Mouse (Mus musculus) liver, embryonic 14 days (tissue): ENCODE results near the gene Pik3r1. TPM values are rescaled to one million over a fixed set of nuclear protein-coding genes. Genes with fewer than 3 reads are reported as not detected.

Experiments used
- polyA plus RNA-seq: library from polyadenylated mRNA; depleted of rRNA; stranded (reverse); fragments of >200 nt; gene quantifications from 2 replicates; pipeline ENCODE4 v1.2.3, GENCODE M21; 2012; rRNA removed

Gene Pik3r1
- polyA plus RNA-seq, result 11.1 and 11.7 TPM in 2 replicates

DNA sequence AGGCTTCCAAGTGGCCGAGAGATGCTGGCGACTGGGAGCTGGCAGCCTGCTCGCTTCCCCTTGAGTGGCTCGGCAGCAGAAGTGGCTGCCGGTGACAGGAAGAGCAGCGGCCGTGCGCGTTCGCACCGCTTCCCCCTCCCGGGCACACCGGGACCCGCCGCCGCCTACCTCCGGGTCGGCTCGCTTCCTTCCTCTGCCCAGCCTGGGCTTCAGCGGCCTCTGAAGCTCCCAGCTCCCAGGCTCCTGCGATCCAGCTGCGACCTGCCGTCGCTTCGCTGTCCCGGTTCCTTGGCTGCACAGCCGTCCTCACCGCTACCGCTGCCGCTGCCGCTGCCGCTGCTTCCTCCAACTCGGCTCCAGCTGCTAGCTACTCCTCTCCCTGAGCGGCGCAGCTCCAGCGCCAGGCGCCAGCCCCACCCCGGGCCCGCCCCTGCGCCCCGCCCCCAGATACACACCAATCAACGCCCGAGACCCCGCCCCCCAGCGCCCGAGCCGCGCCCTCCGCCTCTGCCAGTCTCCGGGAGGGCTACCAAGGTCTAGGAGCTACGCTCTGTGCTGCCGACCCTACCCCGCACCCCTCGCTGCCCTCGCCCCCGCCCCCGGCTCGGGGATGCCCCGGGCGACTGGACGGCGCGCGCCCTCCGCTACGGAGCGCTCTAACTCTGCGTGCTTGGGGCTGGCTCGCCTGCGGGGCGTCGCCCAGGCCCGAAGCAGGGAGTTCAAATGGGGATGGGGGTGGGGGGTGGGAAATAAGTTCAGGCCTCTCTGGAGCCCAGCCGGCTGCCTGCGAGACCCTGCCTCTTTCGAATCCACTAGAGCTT, at the start of gene Pik3r1:
TSS of gene Pik3r1 (minus strand) at position 409 of the 821 bp plus-strand sequence.

